11 mouse cellular contexts compared by ENCODE assay signal in the genomic region with DNA sequence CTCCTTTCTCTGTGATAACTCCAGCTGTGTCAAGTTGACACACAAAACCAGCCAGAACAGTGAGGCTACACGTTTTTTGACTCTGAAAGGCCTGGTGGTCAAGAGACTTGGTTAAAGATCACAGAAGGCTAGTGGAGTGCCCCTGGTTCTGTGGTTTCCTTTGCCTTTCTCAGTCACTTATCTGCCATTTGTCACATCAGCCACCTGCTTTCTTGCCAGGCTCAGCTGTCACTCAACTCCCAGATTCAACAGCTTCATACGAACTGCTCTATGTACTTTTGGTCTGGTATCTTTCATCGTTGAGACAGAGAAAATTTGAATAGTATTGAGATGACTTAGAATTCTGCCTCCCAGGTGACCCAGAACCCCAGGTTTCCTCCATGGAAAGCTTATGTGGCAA. TPM values are rescaled to one million over a fixed set of nuclear protein-coding genes. Genes with fewer than 3 reads are reported as not detected.
DNase-seq lines count a peak whose midpoint lies in the region; ATAC-seq and TF ChIP-seq lines count a peak whose summit lies in the region.
"Had no signal": no experiment of that assay in that cellular context is flagged by ENCODE, and none has a peak within 500 bp of the region (broad histone marks: within the 10 kb centered on the region; RNA-seq: fewer than 3 reads in every experiment).

No protein-coding gene starts in this region.

- H3K27me3 ChIP-seq in heart, embryonic 15.5 days, result no peaks in the 10 kb centered on the region
- no peaks in the 10 kb centered on the region for H3K27me3 ChIP-seq in neural tube, embryonic 12.5 days (replicated peaks)
- H3K27me3 ChIP-seq in intestine, postnatal 0 days (replicated peaks; ENCODE audit: control insufficient read depth, insufficient read depth, low read length), result no peaks in the 10 kb centered on the region
- H3K27me3 ChIP-seq: heart, embryonic 12.5 days; liver, embryonic 15.5 days had no signal

- no peak for TF ChIP-seq CTCF in intestine, postnatal 0 days (IDR thresholded peaks at IDR 0.05; ENCODE audit: low read depth)

- H3K4me3 ChIP-seq in heart, embryonic 15.5 days, result no peak overlapping the region
- no peak overlapping the region for H3K4me3 ChIP-seq in neural tube, embryonic 12.5 days
- no peak overlapping the region for H3K4me3 ChIP-seq in intestine, postnatal 0 days (ENCODE audit: low read depth, low read length)
- H3K4me3 ChIP-seq: heart, embryonic 12.5 days; liver, embryonic 15.5 days had no signal

- peak overlapping the region; percentile 10 for H3K27ac ChIP-seq in heart, embryonic 15.5 days
- H3K27ac ChIP-seq in neural tube, embryonic 12.5 days, result peak overlapping the region; percentile 62; the same call in 1 of the 2 replicates
- H3K27ac ChIP-seq in intestine, postnatal 0 days (ENCODE audit: low read depth, low read length), result no peak overlapping the region
- H3K27ac ChIP-seq: liver, embryonic 15.5 days had no signal

- H3K36me3 ChIP-seq in heart, embryonic 15.5 days, result no peaks in the 10 kb centered on the region
- no peaks in the 10 kb centered on the region for H3K36me3 ChIP-seq in neural tube, embryonic 12.5 days
- no peaks in the 10 kb centered on the region; the same call in 1 of the 2 replicates for H3K36me3 ChIP-seq in intestine, postnatal 0 days (ENCODE audit: control insufficient read depth, insufficient read depth)
- H3K36me3 ChIP-seq: heart, embryonic 12.5 days; liver, embryonic 15.5 days had no signal

- intact Hi-C loops in heart, postnatal 25 days (cut with DNase I), result no loop called here

- H3K9me3 ChIP-seq in heart, embryonic 15.5 days (replicated peaks), result no peaks in the 10 kb centered on the region
- no peaks in the 10 kb centered on the region for H3K9me3 ChIP-seq in neural tube, embryonic 12.5 days
- H3K9me3 ChIP-seq in intestine, postnatal 0 days (ENCODE audit: control insufficient read depth), result no peaks in the 10 kb centered on the region
- H3K9me3 ChIP-seq: heart, embryonic 12.5 days; liver, embryonic 15.5 days had no signal

- ATAC-seq in heart, embryonic 15.5 days (replicated peaks; ENCODE audit: insufficient number of reproducible peaks, insufficient read depth, low FRiP score, low read depth), result no peak
- ATAC-seq in neural tube, embryonic 12.5 days (ENCODE audit: low FRiP score, low read depth), result no peak
- ATAC-seq in megakaryocyte progenitor cell, adult 5-6 weeks (replicated peaks; ENCODE audit: poor library complexity), result peak; percentile 21; the same call in 1 of the 2 replicates
- ATAC-seq in intestine, postnatal 0 days, result no peak

- WGBS in heart, embryonic 15.5 days, result 29% methylated on average over 3 of the region's 3 CpGs
- 60% methylated on average over 3 of the region's 3 CpGs for WGBS in neural tube, embryonic 12.5 days
- WGBS in intestine, postnatal 0 days, result 62% methylated on average over 3 of the region's 3 CpGs

- no peak for DNase-seq in heart, postnatal 25 days (ENCODE audit: low spot score)
- DNase-seq in neural tube, embryonic 10.5 days (ENCODE audit: extremely low spot score, low spot score), result no peak
- no peak for DNase-seq in spleen, postnatal 4 days (ENCODE audit: low spot score in 2 of 2)
- DNase-seq in thymus, postnatal 25 days, result no peak
- DNase-seq: cerebellum, adult 11 months had no signal

- H3K4me2 ChIP-seq in heart, embryonic 15.5 days, result no peak overlapping the region
- no peak overlapping the region for H3K4me2 ChIP-seq in neural tube, embryonic 12.5 days (replicated peaks)
- H3K4me2 ChIP-seq in intestine, postnatal 0 days (replicated peaks; ENCODE audit: low read depth), result no peak overlapping the region
- H3K4me2 ChIP-seq: heart, embryonic 12.5 days; liver, embryonic 15.5 days had no signal

- H3K4me1 ChIP-seq in heart, embryonic 15.5 days (replicated peaks), result peaks cover 16% of the 10 kb centered on the region
- H3K4me1 ChIP-seq in neural tube, embryonic 12.5 days, result peaks cover 10% of the 10 kb centered on the region; the same call in 1 of the 2 replicates
- no peaks in the 10 kb centered on the region for H3K4me1 ChIP-seq in intestine, postnatal 0 days (replicated peaks; ENCODE audit: control insufficient read depth, insufficient read depth, low read length)
- H3K4me1 ChIP-seq: liver, embryonic 15.5 days had no signal

- no peak overlapping the region for H3K9ac ChIP-seq in heart, embryonic 15.5 days
- H3K9ac ChIP-seq in neural tube, embryonic 12.5 days, result no peak overlapping the region
- H3K9ac ChIP-seq in intestine, postnatal 0 days (ENCODE audit: low read depth, low read length), result no peak overlapping the region
- H3K9ac ChIP-seq: heart, embryonic 12.5 days; liver, embryonic 15.5 days had no signal

RNA-seq across cellular contexts. Expression of a gene that starts 21.9 kb away (rescaled TPM):
- polyA plus RNA-seq in heart, embryonic 15.5 days (2015; fragmentation: Nextera tagmentation; extraction: Ambion mirVana), result 2.4 and 3.8 TPM in 2 replicates
- 1 to 10 TPM; 5.6 to 7.1 TPM for total RNA-seq in heart, postnatal 25 days (2021)
- 0.32 TPM in 2 replicates for polyA plus RNA-seq in neural tube, embryonic 12.5 days (2016; fragmentation: Nextera tagmentation; extraction: Ambion mirVana)
- 0.10 and 0.27 TPM in 2 replicates for total RNA-seq in megakaryocyte progenitor cell, adult 5-6 weeks (2015)
- 0.04 and 0.34 TPM in 2 replicates for total RNA-seq in megakaryocyte progenitor cell, adult 5-6 weeks (2017)
- 1.5 and 1.9 TPM in 2 replicates for polyA plus RNA-seq in intestine, postnatal 0 days (2015; fragmentation: Nextera tagmentation; extraction: Ambion mirVana)

RNA-seq across cellular contexts. Expression of a gene that starts 52.3 kb away (rescaled TPM):
- 53.7 and 56.1 TPM in 2 replicates for polyA plus RNA-seq in heart, embryonic 15.5 days (2015; fragmentation: Nextera tagmentation; extraction: Ambion mirVana)
- 10 to 100 TPM; 25.0 to 26.5 TPM for total RNA-seq in heart, postnatal 25 days (2021)
- 38.7 and 42.3 TPM in 2 replicates for polyA plus RNA-seq in neural tube, embryonic 12.5 days (2016; fragmentation: Nextera tagmentation; extraction: Ambion mirVana)
- total RNA-seq in megakaryocyte progenitor cell, adult 5-6 weeks (2015), result 0.51 and 0.67 TPM in 2 replicates
- 1.00 and 2.1 TPM in 2 replicates for total RNA-seq in megakaryocyte progenitor cell, adult 5-6 weeks (2017)
- polyA plus RNA-seq in intestine, postnatal 0 days (2015; fragmentation: Nextera tagmentation; extraction: Ambion mirVana), result 11.2 and 11.3 TPM in 2 replicates
